Mouse (Mus musculus): ENCODE results near the gene Nrxn1. TPM values are rescaled to one million over a fixed set of nuclear protein-coding genes. Genes with fewer than 3 reads are reported as not detected.

Gene Nrxn1
- polyA plus RNA-seq, 1 experiment, result not detected

GRCm38 (mm10) chr17:91086412-91086811 lies 6.5 kb downstream of the Nrxn1 start:
- TF ChIP-seq POLR2A (IDR thresholded peaks at IDR 0.05; ENCODE audit: insufficient read depth, low read depth, low read length), result no peak
- no peak for TF ChIP-seq CTCF (IDR thresholded peaks at IDR 0.05; ENCODE audit: insufficient read depth, low read depth, low read length)
- Histone ChIP-seq H3K4me3 (ENCODE audit: insufficient read depth, low read depth, low read length) (no peak overlapping the region), H3K27ac (ENCODE audit: insufficient read depth, low read depth, low read length) (no peak overlapping the region), H3K4me1 (ENCODE audit: control insufficient read depth, insufficient read depth, low read length) (peaks cover 14% of the 10 kb centered on the region)
- 43% methylated on average over 1 of the region's 1 CpGs for WGBS

GRCm38 (mm10) chr17:91085416-91085815 lies 7.5 kb downstream of the Nrxn1 start:
- Histone ChIP-seq H3K4me1 (ENCODE audit: control insufficient read depth, insufficient read depth, low read length) (peaks cover 14% of the 10 kb centered on the region), H3K27ac (ENCODE audit: insufficient read depth, low read depth, low read length) (no peak overlapping the region; the same call in 1 of the 2 replicates), H3K4me3 (ENCODE audit: insufficient read depth, low read depth, low read length) (no peak overlapping the region)
- WGBS, result 32% methylated on average over 2 of the region's 2 CpGs
- TF ChIP-seq CTCF (IDR thresholded peaks at IDR 0.05; ENCODE audit: insufficient read depth, low read depth, low read length) (no peak), POLR2A (IDR thresholded peaks at IDR 0.05; ENCODE audit: insufficient read depth, low read depth, low read length) (no peak)

GRCm38 (mm10) chr17:91079096-91079495 lies 13.8 kb downstream of the Nrxn1 start:
- H3K4me1 ChIP-seq (ENCODE audit: control insufficient read depth, insufficient read depth, low read length), result no peaks in the 10 kb centered on the region; the same call in 1 of the 2 replicates
- no peak for TF ChIP-seq POLR2A (IDR thresholded peaks at IDR 0.05; ENCODE audit: insufficient read depth, low read depth, low read length)
- no peak for TF ChIP-seq CTCF (IDR thresholded peaks at IDR 0.05; ENCODE audit: insufficient read depth, low read depth, low read length)
- no peak overlapping the region for H3K4me3 ChIP-seq (ENCODE audit: insufficient read depth, low read depth, low read length)
- no peak overlapping the region for H3K27ac ChIP-seq (ENCODE audit: insufficient read depth, low read depth, low read length)

GRCm38 (mm10) chr17:91074780-91075179 lies 18.1 kb downstream of the Nrxn1 start:
- Histone ChIP-seq H3K4me3 (ENCODE audit: insufficient read depth, low read depth, low read length) (no peak overlapping the region), H3K4me1 (ENCODE audit: control insufficient read depth, insufficient read depth, low read length) (peaks cover 3% of the 10 kb centered on the region), H3K27ac (ENCODE audit: insufficient read depth, low read depth, low read length) (no peak overlapping the region)
- TF ChIP-seq CTCF (IDR thresholded peaks at IDR 0.05; ENCODE audit: insufficient read depth, low read depth, low read length) (no peak), POLR2A (IDR thresholded peaks at IDR 0.05; ENCODE audit: insufficient read depth, low read depth, low read length) (no peak)
- 69% methylated on average over 5 of the region's 5 CpGs for WGBS

- WGBS, result 62% methylated on average over 7 of the region's 7 CpGs
- no peak overlapping the region for H3K27ac ChIP-seq (ENCODE audit: insufficient read depth, low read depth, low read length)
- no peak overlapping the region for H3K4me3 ChIP-seq (ENCODE audit: insufficient read depth, low read depth, low read length)
- no peak for TF ChIP-seq POLR2A (IDR thresholded peaks at IDR 0.05; ENCODE audit: insufficient read depth, low read depth, low read length)
- TF ChIP-seq CTCF (IDR thresholded peaks at IDR 0.05; ENCODE audit: insufficient read depth, low read depth, low read length), result no peak
- H3K4me1 ChIP-seq (ENCODE audit: control insufficient read depth, insufficient read depth, low read length), result no peaks in the 10 kb centered on the region; the same call in 1 of the 2 replicates
Observed at GRCm38 (mm10) chr17:91033466-91033865, 59.4 kb downstream of the Nrxn1 start.

GRCm38 (mm10) chr17:91025061-91025623 lies 67.7 kb downstream of the Nrxn1 start:
- Histone ChIP-seq H3K4me3 (ENCODE audit: insufficient read depth, low read depth, low read length) (no peak overlapping the region), H3K27ac (ENCODE audit: insufficient read depth, low read depth, low read length) (no peak overlapping the region), H3K4me1 (ENCODE audit: control insufficient read depth, insufficient read depth, low read length) (no peaks in the 10 kb centered on the region; the same call in 1 of the 2 replicates)
- TF ChIP-seq POLR2A (IDR thresholded peaks at IDR 0.05; ENCODE audit: insufficient read depth, low read depth, low read length) (no peak), CTCF (IDR thresholded peaks at IDR 0.05; ENCODE audit: insufficient read depth, low read depth, low read length) (no peak)
- 42% methylated on average over 2 of the region's 2 CpGs for WGBS

- WGBS, result 77% methylated on average over 5 of the region's 5 CpGs
- Histone ChIP-seq H3K27ac (ENCODE audit: insufficient read depth, low read depth, low read length) (no peak overlapping the region), H3K4me1 (ENCODE audit: control insufficient read depth, insufficient read depth, low read length) (no peaks in the 10 kb centered on the region), H3K4me3 (ENCODE audit: insufficient read depth, low read depth, low read length) (no peak overlapping the region)
- TF ChIP-seq POLR2A (IDR thresholded peaks at IDR 0.05; ENCODE audit: insufficient read depth, low read depth, low read length) (no peak), CTCF (IDR thresholded peaks at IDR 0.05; ENCODE audit: insufficient read depth, low read depth, low read length) (no peak)
Observed at GRCm38 (mm10) chr17:91007385-91008089, 85.3 kb downstream of the Nrxn1 start.

GRCm38 (mm10) chr17:91000389-91000788 lies 92.5 kb downstream of the Nrxn1 start:
- H3K4me3 ChIP-seq (ENCODE audit: insufficient read depth, low read depth, low read length), result no peak overlapping the region
- no peak overlapping the region for H3K27ac ChIP-seq (ENCODE audit: insufficient read depth, low read depth, low read length)
- no peaks in the 10 kb centered on the region for H3K4me1 ChIP-seq (ENCODE audit: control insufficient read depth, insufficient read depth, low read length)
- TF ChIP-seq CTCF (IDR thresholded peaks at IDR 0.05; ENCODE audit: insufficient read depth, low read depth, low read length) (no peak), POLR2A (IDR thresholded peaks at IDR 0.05; ENCODE audit: insufficient read depth, low read depth, low read length) (no peak)

GRCm38 (mm10) chr17:90999667-91000154 lies 93.2 kb downstream of the Nrxn1 start:
- H3K4me1 ChIP-seq (ENCODE audit: control insufficient read depth, insufficient read depth, low read length), result no peaks in the 10 kb centered on the region
- 47% methylated on average over 4 of the region's 4 CpGs for WGBS
- peak overlapping the region; percentile 40 for H3K27ac ChIP-seq (ENCODE audit: insufficient read depth, low read depth, low read length)
- TF ChIP-seq POLR2A (IDR thresholded peaks at IDR 0.05; ENCODE audit: insufficient read depth, low read depth, low read length), result no peak
- no peak for TF ChIP-seq CTCF (IDR thresholded peaks at IDR 0.05; ENCODE audit: insufficient read depth, low read depth, low read length)
- H3K4me3 ChIP-seq (ENCODE audit: insufficient read depth, low read depth, low read length), result no peak overlapping the region
